Mouse (Mus musculus): ENCODE measurements around the gene Slc25a27. TPM values are rescaled to one million over a fixed set of nuclear protein-coding genes. Genes with fewer than 3 reads are reported as not detected.

Gene Slc25a27
- total and polyA plus RNA-seq, 3 experiments, result not detected

GRCm38 (mm10) chr17:43701060-43701459 is 34.0 kb upstream of the Slc25a27 start:
- TF ChIP-seq RAD21 (IDR thresholded peaks at IDR 0.05; ENCODE audit: low read depth, low read length), result peak; percentile 29
- TF ChIP-seq SMC3 (IDR thresholded peaks at IDR 0.05; ENCODE audit: low read depth, low read length), result peak; percentile 57
- no peak for TF ChIP-seq MAZ (IDR thresholded peaks at IDR 0.05; ENCODE audit: low read depth, low read length)
- TF ChIP-seq UBTF (IDR thresholded peaks at IDR 0.05; ENCODE audit: borderline replicate concordance, insufficient read depth, low read depth, low read length), result no peak
- TF ChIP-seq ELF1 (IDR thresholded peaks at IDR 0.05; ENCODE audit: low read depth, low read length), result no peak
- TF ChIP-seq ZC3H11A (IDR thresholded peaks at IDR 0.05; ENCODE audit: low read depth, low read length), result peak; percentile 47
- peak; percentile 33 to 60 (median 50) for TF ChIP-seq CTCF (IDR thresholded peaks at IDR 0.05 in 2 of 3, conservative IDR thresholded peaks at IDR 0.05 in 1 of 3; ENCODE audit: control insufficient read depth in 1 of 3, insufficient read depth in 1 of 3, low read depth in 2 of 3, low read length in 3 of 3, poor library complexity in 1 of 3, severe bottlenecking in 1 of 3)
- DNase-seq (ENCODE audit: low read depth, low spot score), result peak; percentile 29

GRCm38 (mm10) chr17:43698997-43699649 is 32.1 kb upstream of the Slc25a27 start:
- H3K79me2 ChIP-seq (ENCODE audit: control insufficient read depth, insufficient read depth, low read length, poor library complexity), result no peaks in the 10 kb centered on the region
- H3K27ac ChIP-seq (ENCODE audit: control insufficient read depth, low read depth, low read length), result no peak overlapping the region
- H3K27me3 ChIP-seq (ENCODE audit: control insufficient read depth in 1 of 2, insufficient read depth in 2 of 2, low read length in 2 of 2), result no peaks in the 10 kb centered on the region
- no peaks in the 10 kb centered on the region for H3K9me3 ChIP-seq (replicated peaks; ENCODE audit: insufficient read depth, low read length)
- no peak overlapping the region for H3K4me3 ChIP-seq (ENCODE audit: control insufficient read depth in 1 of 2, insufficient read depth in 1 of 2, low read depth in 2 of 2, low read length in 2 of 2)
- no peak overlapping the region for H3K9ac ChIP-seq (ENCODE audit: control insufficient read depth, low read depth, low read length, poor library complexity, severe bottlenecking)
- DNase-seq (ENCODE audit: low read depth, low spot score), result peak; percentile 59
- H3K4me1 ChIP-seq (ENCODE audit: control insufficient read depth in 1 of 2, insufficient read depth in 2 of 2, low read length in 2 of 2), result no peaks in the 10 kb centered on the region
- H3K36me3 ChIP-seq (ENCODE audit: control insufficient read depth in 1 of 2, insufficient read depth in 2 of 2, low read length in 2 of 2), result no peaks in the 10 kb centered on the region
- peak; percentile 53 to 86 (median 79) for TF ChIP-seq CTCF (IDR thresholded peaks at IDR 0.05 in 2 of 3, conservative IDR thresholded peaks at IDR 0.05 in 1 of 3; ENCODE audit: control insufficient read depth in 1 of 3, insufficient read depth in 1 of 3, low read depth in 2 of 3, low read length in 3 of 3, poor library complexity in 1 of 3, severe bottlenecking in 1 of 3)
- no peak for TF ChIP-seq GABPA (IDR thresholded peaks at IDR 0.05; ENCODE audit: low read depth, low read length)
- TF ChIP-seq ZC3H11A (IDR thresholded peaks at IDR 0.05; ENCODE audit: low read depth, low read length), result peak; percentile 40
- TF ChIP-seq RAD21 (IDR thresholded peaks at IDR 0.05; ENCODE audit: low read depth, low read length), result peak; percentile 59
- TF ChIP-seq SMC3 (IDR thresholded peaks at IDR 0.05; ENCODE audit: low read depth, low read length), result peak; percentile 79
- no peak for TF ChIP-seq BHLHE40 (IDR thresholded peaks at IDR 0.05; ENCODE audit: borderline replicate concordance, low read depth, low read length)

More at GRCm38 (mm10) chr17:43701060-43701459, 34.0 kb upstream of the Slc25a27 start:
- Histone ChIP-seq H3K9me3 (replicated peaks; ENCODE audit: insufficient read depth, low read length) (no peaks in the 10 kb centered on the region), H3K27ac (ENCODE audit: control insufficient read depth, low read depth, low read length) (no peak overlapping the region), H3K27me3 (ENCODE audit: control insufficient read depth in 1 of 2, insufficient read depth in 2 of 2, low read length in 2 of 2) (no peaks in the 10 kb centered on the region), H3K4me1 (ENCODE audit: control insufficient read depth in 1 of 2, insufficient read depth in 2 of 2, low read length in 2 of 2) (no peaks in the 10 kb centered on the region), H3K4me3 (ENCODE audit: control insufficient read depth in 1 of 2, insufficient read depth in 1 of 2, low read depth in 2 of 2, low read length in 2 of 2) (no peak overlapping the region), H3K36me3 (ENCODE audit: control insufficient read depth in 1 of 2, insufficient read depth in 2 of 2, low read length in 2 of 2) (no peaks in the 10 kb centered on the region), H3K9ac (ENCODE audit: control insufficient read depth, low read depth, low read length, poor library complexity, severe bottlenecking) (no peak overlapping the region), H3K79me2 (ENCODE audit: control insufficient read depth, insufficient read depth, low read length, poor library complexity) (no peaks in the 10 kb centered on the region)

DNA sequence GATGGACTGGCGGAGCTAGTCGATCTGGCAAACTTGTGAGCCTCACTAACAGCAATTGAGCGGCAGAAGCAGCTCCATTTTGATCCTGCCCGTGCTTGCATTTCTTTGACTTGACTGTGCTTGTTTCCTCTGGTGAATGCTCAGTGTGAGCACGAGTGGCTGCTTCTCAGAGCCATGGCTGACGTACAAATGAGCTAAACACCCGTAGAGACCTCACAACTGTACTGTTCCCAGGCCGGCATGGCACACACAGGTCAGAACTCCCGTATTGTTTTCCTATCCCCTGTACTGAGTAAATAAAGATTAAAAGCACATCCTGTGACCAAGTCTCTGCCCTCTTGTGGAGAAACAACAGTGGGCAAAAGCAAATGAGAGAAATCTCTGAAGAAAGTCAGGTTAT is 22.6 kb upstream of the Slc25a27 start:
- Histone ChIP-seq H3K9me3 (replicated peaks; ENCODE audit: insufficient read depth, low read length) (no peaks in the 10 kb centered on the region), H3K36me3 (ENCODE audit: control insufficient read depth in 1 of 2, insufficient read depth in 2 of 2, low read length in 2 of 2) (no peaks in the 10 kb centered on the region), H3K27ac (ENCODE audit: control insufficient read depth, low read depth, low read length) (no peak overlapping the region), H3K4me1 (ENCODE audit: control insufficient read depth in 1 of 2, insufficient read depth in 2 of 2, low read length in 2 of 2) (no peaks in the 10 kb centered on the region), H3K27me3 (ENCODE audit: control insufficient read depth in 1 of 2, insufficient read depth in 2 of 2, low read length in 2 of 2) (no peaks in the 10 kb centered on the region), H3K4me3 (ENCODE audit: control insufficient read depth in 1 of 2, insufficient read depth in 1 of 2, low read depth in 2 of 2, low read length in 2 of 2) (no peak overlapping the region), H3K79me2 (ENCODE audit: control insufficient read depth, insufficient read depth, low read length, poor library complexity) (no peaks in the 10 kb centered on the region), H3K9ac (ENCODE audit: control insufficient read depth, low read depth, low read length, poor library complexity, severe bottlenecking) (no peak overlapping the region)
- no peak for DNase-seq (ENCODE audit: low read depth, low spot score)
- TF ChIP-seq JUND (IDR thresholded peaks at IDR 0.05; ENCODE audit: low read depth, low read length) (no peak), CHD2 (IDR thresholded peaks at IDR 0.05; ENCODE audit: low read length) (no peak), MEF2A (IDR thresholded peaks at IDR 0.05; ENCODE audit: extremely low read depth, insufficient replicate concordance, low read depth, low read length, poor library complexity, severe bottlenecking) (no peak), RCOR1 (IDR thresholded peaks at IDR 0.05; ENCODE audit: low read depth, low read length) (no peak), KAT2A (conservative IDR thresholded peaks at IDR 0.05; ENCODE audit: low read depth, low read length) (no peak), USF2 (IDR thresholded peaks at IDR 0.05; ENCODE audit: borderline replicate concordance in 1 of 2, insufficient read depth in 1 of 2, low read depth in 1 of 2, low read length in 2 of 2) (no peak), POLR2A (IDR thresholded peaks at IDR 0.05; ENCODE audit: control insufficient read depth in 1 of 2, insufficient read depth in 1 of 2, low read depth in 1 of 2, low read length in 2 of 2, poor library complexity in 1 of 2) (no peak), SIN3A (IDR thresholded peaks at IDR 0.05; ENCODE audit: low read length) (no peak)
